Mouse (Mus musculus) heart, adult 18-20 months (tissue): ENCODE measurements around the gene Polr2e. TPM values are rescaled to one million over a fixed set of nuclear protein-coding genes. Genes with fewer than 3 reads are reported as not detected.

ENCODE experiments used
- DNase-seq, 2 experiments: peaks; one replicate each; pipeline ENCODE4 v3.0.0; 2021 to 2022; ENCODE audit warnings: mixed read lengths in 1 of 2
- total RNA-seq, 2 experiments: library from RNA; stranded (reverse); gene quantifications; 2 replicates each; pipeline ENCODE4 v1.2.3; 2021

The Polr2e gene
- total RNA-seq, 2 experiments from 2014 or later = 92.9 to 97.6 TPM

GRCm38 (mm10) chr10:79988506-79989271 is 50.9 kb downstream of the Polr2e start, which contains the start of gene Cnn2:
Gene Cnn2 (plus strand): TSS chr10:79988584.
- DNase-seq = peak; percentile 81 to 84

- peak in 1 of 2 experiments; percentile 62 for DNase-seq
Measured at GRCm38 (mm10) chr10:79987771-79988505, 51.7 kb downstream of the Polr2e start.

DNA sequence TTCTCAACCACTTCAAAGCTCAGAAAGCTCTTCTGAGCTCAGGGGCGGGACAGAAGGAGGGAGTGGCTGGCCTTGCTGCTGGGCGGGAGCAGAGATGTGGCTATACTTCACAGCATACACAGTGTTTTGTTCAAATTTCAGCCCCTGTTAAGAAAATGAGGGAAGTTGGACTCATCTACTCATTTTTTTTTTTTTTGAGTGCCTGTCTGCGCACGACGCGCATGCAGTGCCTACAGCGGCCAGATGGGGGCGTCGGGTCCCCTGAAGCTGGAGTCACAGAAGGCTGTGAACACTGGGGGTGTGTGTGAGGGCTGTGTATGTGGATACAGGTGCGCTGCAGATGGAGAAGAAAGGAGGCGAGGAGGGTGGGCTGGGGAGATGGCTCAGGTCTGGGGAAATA is 52.6 kb downstream of the Polr2e start:
- peak; percentile 88 to 91 for DNase-seq

DNA sequence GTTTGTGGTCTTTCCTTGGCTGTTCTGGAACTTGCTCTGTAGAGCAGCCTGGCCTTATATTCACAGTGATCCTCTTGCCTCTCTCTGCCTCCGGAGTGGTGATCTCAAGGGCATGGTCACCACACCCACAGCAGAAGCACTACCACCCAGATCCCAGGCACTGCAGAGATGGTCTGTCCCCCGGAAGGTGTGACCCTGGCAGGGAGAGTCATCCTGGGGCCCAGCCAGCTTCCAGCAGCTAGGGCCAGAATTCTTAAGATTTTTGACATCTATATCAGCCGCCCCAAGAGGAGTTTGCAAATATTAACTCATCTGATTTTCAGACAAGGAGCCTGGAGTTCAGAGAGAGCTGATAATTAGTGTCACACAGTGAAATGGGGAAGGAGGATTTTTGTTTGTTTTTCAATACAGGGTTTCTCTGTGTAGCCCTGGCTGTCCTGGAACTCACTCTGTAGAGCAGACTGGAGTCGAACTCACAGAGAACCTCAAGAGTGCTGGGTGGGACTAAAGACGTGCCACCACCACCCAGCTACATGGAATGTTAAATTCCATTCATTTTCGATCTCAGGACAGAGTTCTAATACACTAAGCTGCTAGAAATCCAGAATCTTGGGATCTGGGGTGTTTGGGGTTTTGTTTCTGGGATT is 53.2 kb downstream of the Polr2e start:
- DNase-seq = peak; percentile 64 to 70

Other genes with a start within 250 kb of the Polr2e start
- not detected for gene Prss57, start 248.8 kb downstream of the Polr2e start, total RNA-seq
- gene Palm, start 246.2 kb downstream of the Polr2e start, total RNA-seq = 10 to 100 TPM; 44.3 to 45.7 TPM
- under 1 TPM; 0.42 to 0.67 TPM for gene Misp, start 218.8 kb downstream of the Polr2e start, total RNA-seq
- gene Ptbp1, start 185.4 kb downstream of the Polr2e start, total RNA-seq = 10 to 100 TPM; 35.8 to 39.9 TPM
- not detected for gene Prtn3, start 165.3 kb downstream of the Polr2e start, total RNA-seq
- gene Plppr3, start 165.2 kb downstream of the Polr2e start, total RNA-seq = under 1 TPM; 0.12 to 0.18 TPM
- not detected for gene Elane, start 153.5 kb downstream of the Polr2e start, total RNA-seq
- gene Cfd, start 148.9 kb downstream of the Polr2e start, total RNA-seq = 100 to 1,000 TPM in 1 of 2 experiments, 10 to 100 TPM in 1; 49.7 to 435 TPM
- gene Med16, start 130.9 kb downstream of the Polr2e start, total RNA-seq = 10 to 100 TPM; 50.4 to 56.7 TPM
- gene Gm26602, start 128.9 kb downstream of the Polr2e start, total RNA-seq = not detected
- under 1 TPM; 0.17 to 0.46 TPM for gene Kiss1r, start 122.8 kb downstream of the Polr2e start, total RNA-seq
- gene R3hdm4, start 118.6 kb downstream of the Polr2e start, total RNA-seq = 10 to 100 TPM; 75.3 to 78.2 TPM
- gene Arid3a, start 112.8 kb downstream of the Polr2e start, total RNA-seq = 1 to 10 TPM; 1.0 to 1.1 TPM
- 10 to 100 TPM; 33.1 to 33.6 TPM for gene Wdr18, start 79.6 kb downstream of the Polr2e start, total RNA-seq
- under 1 TPM; 0.57 to 0.67 TPM for gene Grin3b, start 69.1 kb downstream of the Polr2e start, total RNA-seq
- 100 to 1,000 TPM; 120 TPM for gene Tmem259, start 55.5 kb downstream of the Polr2e start, total RNA-seq
- 10 to 100 TPM; 28.3 to 32.6 TPM for gene Cnn2, start 51.2 kb downstream of the Polr2e start, total RNA-seq
- 1 to 10 TPM; 6.5 to 7.6 TPM for gene Abca7, start 43.3 kb downstream of the Polr2e start, total RNA-seq
- gene Arhgap45, start 23.1 kb downstream of the Polr2e start, total RNA-seq = 1 to 10 TPM; 3.1 to 8.7 TPM
- gene Gpx4, start 7.4 kb upstream of the Polr2e start, total RNA-seq = 1,000 to 10,000 TPM in 1 of 2 experiments, 100 to 1,000 TPM in 1; 983 to 1,022 TPM
- 10 to 100 TPM in 1 of 2 experiments, 1 to 10 TPM in 1; 9.0 to 10.1 TPM for gene Sbno2, start 65.8 kb upstream of the Polr2e start, total RNA-seq
- 100 to 1,000 TPM; 127 to 149 TPM for gene Stk11, start 76.0 kb upstream of the Polr2e start, total RNA-seq
- 1,000 to 10,000 TPM; 1,096 to 1,108 TPM for gene Atp5d, start 98.8 kb upstream of the Polr2e start, total RNA-seq
- gene Cbarp, start 101.0 kb upstream of the Polr2e start, total RNA-seq = 1 to 10 TPM; 2.7 to 3.1 TPM
- gene Midn, start 108.5 kb upstream of the Polr2e start, total RNA-seq = 100 to 1,000 TPM; 117 to 125 TPM
- 10 to 100 TPM; 46.3 to 54.9 TPM for gene Cirbp, start 126.2 kb upstream of the Polr2e start, total RNA-seq
- 1 to 10 TPM; 4.2 to 5.7 TPM for gene 1600002K03Rik, start 133.1 kb upstream of the Polr2e start, total RNA-seq
- gene Efna2, start 139.7 kb upstream of the Polr2e start, total RNA-seq = 1 to 10 TPM in 1 of 2 experiments, under 1 TPM in 1; 0.98 to 1.3 TPM
- gene Mum1, start 186.6 kb upstream of the Polr2e start, total RNA-seq = 10 to 100 TPM; 11.4 to 14.2 TPM
- gene Ndufs7, start 209.3 kb upstream of the Polr2e start, total RNA-seq = 1,000 to 10,000 TPM; 1,019 to 1,055 TPM
- gene Gamt, start 221.2 kb upstream of the Polr2e start, total RNA-seq = 10 to 100 TPM in 1 of 2 experiments, 1 to 10 TPM in 1; 8.9 to 14.8 TPM
- gene Dazap1, start 221.7 kb upstream of the Polr2e start, total RNA-seq = 10 to 100 TPM; 46.9 to 58.8 TPM